Mouse (Mus musculus): ENCODE measurements at regions not wholly inside any gene's neighbourhood (a gene's known extent, or its start where the extent isn't known, plus 50 kb on each side); places are given as distances from the start of the nearest gene placed in this dataset.
"Not testable (repeated sequence)": the region's sequence is repeated elsewhere in the genome, so short reads cannot be mapped to it uniquely, and the experiment has no call there.

GRCm38 (mm10) chr7:88680849-88681248, 250.8 kb downstream of the Rab38 start:
- Histone ChIP-seq H3K36me3 (ENCODE audit: insufficient read depth, low read length) (no peaks in the 10 kb centered on the region), H3K4me2 (ENCODE audit: low read length) (no peak overlapping the region), H3K9ac (ENCODE audit: low read depth, low read length) (no peak overlapping the region), H3K4me1 (replicated peaks; ENCODE audit: insufficient read depth, low read length) (no peaks in the 10 kb centered on the region), H3K27me3 (ENCODE audit: insufficient read depth, low read length) (no peaks in the 10 kb centered on the region), H3K27ac (no peak overlapping the region), H3K9me3 (replicated peaks; ENCODE audit: low read length) (no peaks in the 10 kb centered on the region), H3K4me3 (replicated peaks; ENCODE audit: low read depth, low read length) (no peak overlapping the region)
- 81% methylated on average over 2 of the region's 2 CpGs for WGBS
- DNase-seq (ENCODE audit: low spot score) (no peak), ATAC-seq (replicated peaks; ENCODE audit: low FRiP score, low read depth) (no peak)
- TF ChIP-seq CTCF (IDR thresholded peaks at IDR 0.05; ENCODE audit: low read depth): no peak

- WGBS: 75% methylated on average over 1 of the region's 1 CpGs
- H3K9me3 ChIP-seq (replicated peaks; ENCODE audit: low read length); H3K9ac ChIP-seq (ENCODE audit: low read depth, low read length); H3K4me2 ChIP-seq (ENCODE audit: low read length); H3K27ac ChIP-seq; H3K36me3 ChIP-seq (ENCODE audit: insufficient read depth, low read length); H3K4me1 ChIP-seq (replicated peaks; ENCODE audit: insufficient read depth, low read length); H3K27me3 ChIP-seq (ENCODE audit: insufficient read depth, low read length); ATAC-seq (replicated peaks; ENCODE audit: low FRiP score, low read depth); DNase-seq (ENCODE audit: low spot score); H3K4me3 ChIP-seq (replicated peaks; ENCODE audit: low read depth, low read length): not testable (repeated sequence)
Measured at GRCm38 (mm10) chr7:88721031-88721430, 291.0 kb downstream of the Rab38 start.

GRCm38 (mm10) chr7:88734506-88734905, 304.4 kb downstream of the Rab38 start:
- Histone ChIP-seq H3K4me1 (replicated peaks; ENCODE audit: insufficient read depth, low read length) (no peaks in the 10 kb centered on the region), H3K36me3 (ENCODE audit: insufficient read depth, low read length) (no peaks in the 10 kb centered on the region), H3K4me2 (ENCODE audit: low read length) (no peak overlapping the region), H3K9ac (ENCODE audit: low read depth, low read length) (no peak overlapping the region), H3K4me3 (replicated peaks; ENCODE audit: low read depth, low read length) (no peak overlapping the region), H3K9me3 (replicated peaks; ENCODE audit: low read length) (no peaks in the 10 kb centered on the region), H3K27ac (no peak overlapping the region), H3K27me3 (ENCODE audit: insufficient read depth, low read length) (no peaks in the 10 kb centered on the region)
- WGBS: 81% methylated on average over 4 of the region's 4 CpGs
- no peak for ATAC-seq (replicated peaks; ENCODE audit: low FRiP score, low read depth)
- TF ChIP-seq CTCF (IDR thresholded peaks at IDR 0.05; ENCODE audit: low read depth): no peak
- no peak for DNase-seq (ENCODE audit: low spot score)

- TF ChIP-seq CTCF (IDR thresholded peaks at IDR 0.05; ENCODE audit: low read depth): no peak
- Histone ChIP-seq H3K9ac (ENCODE audit: low read depth, low read length) (no peak overlapping the region), H3K36me3 (ENCODE audit: insufficient read depth, low read length) (no peaks in the 10 kb centered on the region), H3K4me1 (replicated peaks; ENCODE audit: insufficient read depth, low read length) (no peaks in the 10 kb centered on the region), H3K4me3 (replicated peaks; ENCODE audit: low read depth, low read length) (no peak overlapping the region), H3K27me3 (ENCODE audit: insufficient read depth, low read length) (no peaks in the 10 kb centered on the region), H3K4me2 (ENCODE audit: low read length) (no peak overlapping the region), H3K27ac (no peak overlapping the region), H3K9me3 (replicated peaks; ENCODE audit: low read length) (no peaks in the 10 kb centered on the region)
- no peak for ATAC-seq (replicated peaks; ENCODE audit: low FRiP score, low read depth)
- DNase-seq (ENCODE audit: low spot score): peak; percentile 4
Measured at GRCm38 (mm10) chr7:88735768-88736167, 305.7 kb downstream of the Rab38 start.

- TF ChIP-seq CTCF (IDR thresholded peaks at IDR 0.05; ENCODE audit: low read depth): no peak
- Histone ChIP-seq H3K9ac (ENCODE audit: low read depth, low read length) (no peak overlapping the region), H3K27me3 (ENCODE audit: insufficient read depth, low read length) (no peaks in the 10 kb centered on the region), H3K9me3 (replicated peaks; ENCODE audit: low read length) (no peaks in the 10 kb centered on the region), H3K27ac (no peak overlapping the region), H3K4me2 (ENCODE audit: low read length) (no peak overlapping the region), H3K4me3 (replicated peaks; ENCODE audit: low read depth, low read length) (no peak overlapping the region), H3K4me1 (replicated peaks; ENCODE audit: insufficient read depth, low read length) (no peaks in the 10 kb centered on the region), H3K36me3 (ENCODE audit: insufficient read depth, low read length) (no peaks in the 10 kb centered on the region)
- no peak for DNase-seq (ENCODE audit: low spot score)
- no peak for ATAC-seq (replicated peaks; ENCODE audit: low FRiP score, low read depth)
Measured at GRCm38 (mm10) chr7:88777371-88777770, 347.3 kb downstream of the Rab38 start.

GRCm38 (mm10) chr7:88782906-88783305, 352.8 kb downstream of the Rab38 start:
- Histone ChIP-seq H3K27ac (no peak overlapping the region), H3K9me3 (replicated peaks; ENCODE audit: low read length) (no peaks in the 10 kb centered on the region), H3K4me3 (replicated peaks; ENCODE audit: low read depth, low read length) (no peak overlapping the region), H3K9ac (ENCODE audit: low read depth, low read length) (no peak overlapping the region), H3K4me2 (ENCODE audit: low read length) (no peak overlapping the region), H3K27me3 (ENCODE audit: insufficient read depth, low read length) (no peaks in the 10 kb centered on the region), H3K4me1 (replicated peaks; ENCODE audit: insufficient read depth, low read length) (no peaks in the 10 kb centered on the region), H3K36me3 (ENCODE audit: insufficient read depth, low read length) (no peaks in the 10 kb centered on the region)
- TF ChIP-seq CTCF (IDR thresholded peaks at IDR 0.05; ENCODE audit: low read depth): no peak
- no peak for ATAC-seq (replicated peaks; ENCODE audit: low FRiP score, low read depth)
- WGBS: 78% methylated on average over 2 of the region's 2 CpGs
- DNase-seq (ENCODE audit: low spot score): no peak

- Histone ChIP-seq H3K4me3 (replicated peaks; ENCODE audit: low read depth, low read length) (no peak overlapping the region), H3K4me1 (replicated peaks; ENCODE audit: insufficient read depth, low read length) (no peaks in the 10 kb centered on the region), H3K9me3 (replicated peaks; ENCODE audit: low read length) (no peaks in the 10 kb centered on the region), H3K27ac (no peak overlapping the region), H3K27me3 (ENCODE audit: insufficient read depth, low read length) (no peaks in the 10 kb centered on the region), H3K36me3 (ENCODE audit: insufficient read depth, low read length) (no peaks in the 10 kb centered on the region), H3K4me2 (ENCODE audit: low read length) (no peak overlapping the region), H3K9ac (ENCODE audit: low read depth, low read length) (no peak overlapping the region)
- TF ChIP-seq CTCF (IDR thresholded peaks at IDR 0.05; ENCODE audit: low read depth): no peak
- DNase-seq (ENCODE audit: low spot score) (no peak), ATAC-seq (replicated peaks; ENCODE audit: low FRiP score, low read depth) (no peak)
- WGBS: 84% methylated on average over 3 of the region's 3 CpGs
Measured at GRCm38 (mm10) chr7:88808175-88808574, 378.1 kb downstream of the Rab38 start.

Data from kidney, postnatal 0 days (tissue).